Mouse (Mus musculus): Measurements from ENCODE around the gene Pnma5. TPM values are rescaled to one million over a fixed set of nuclear protein-coding genes. Genes with fewer than 3 reads are reported as not detected.

The Pnma5 gene
- polyA plus RNA-seq (2012; rRNA removed; ENCODE audit: low replicate concordance) = not detected in 2 replicates

GRCm38 (mm10) chrX:73037003-73037402 lies at the start of gene Pnma5:
Gene Pnma5, minus strand, starts transcription at chrX:73037103.

GRCm38 (mm10) chrX:73082267-73083055 lies 45.6 kb upstream of the Pnma5 start, which contains the start of gene Xlr4a:
Gene Xlr4a, minus strand, starts transcription at chrX:73082478.

GRCm38 (mm10) chrX:73064415-73064793 lies 27.5 kb upstream of the Pnma5 start, which contains the start of gene Pnma3:
Gene Pnma3, plus strand, starts transcription at chrX:73064787.

GRCm38 (mm10) chrX:72986841-72987519 lies 49.9 kb downstream of the Pnma5 start, which contains the start of gene Zfp185:
Gene Zfp185, plus strand, starts transcription at chrX:72987339.

Other genes starting within 250 kb of the Pnma5 start
- gene Gabrq, start 211.9 kb downstream of the Pnma5 start, polyA plus RNA-seq (2012; rRNA removed; ENCODE audit: low replicate concordance) = 0.06 and 0.19 TPM in 2 replicates
- 2.6 and 9.7 TPM in 2 replicates for gene Cetn2, start 118.7 kb downstream of the Pnma5 start, polyA plus RNA-seq (2012; rRNA removed; ENCODE audit: low replicate concordance)
- 21.6 and 59.0 TPM in 2 replicates for gene Nsdhl, start 118.5 kb downstream of the Pnma5 start, polyA plus RNA-seq (2012; rRNA removed; ENCODE audit: low replicate concordance)
- gene Zfp185, start 49.8 kb downstream of the Pnma5 start, polyA plus RNA-seq (2012; rRNA removed; ENCODE audit: low replicate concordance) = 4.6 and 10.3 TPM in 2 replicates
- gene Pnma3, start 27.7 kb upstream of the Pnma5 start, polyA plus RNA-seq (2012; rRNA removed; ENCODE audit: low replicate concordance) = 0.03 TPM in 1 of 2 replicates, not detected in the other
- gene Xlr4a, start 45.4 kb upstream of the Pnma5 start, polyA plus RNA-seq (2012; rRNA removed; ENCODE audit: low replicate concordance) = 0.19 and 0.62 TPM in 2 replicates
- gene Xlr3a, start 60.0 kb upstream of the Pnma5 start, polyA plus RNA-seq (2012; rRNA removed; ENCODE audit: low replicate concordance) = 0.19 TPM in 1 of 2 replicates, not detected in the other
- 0.07 and 0.17 TPM in 2 replicates for gene Gm14685, start 79.9 kb upstream of the Pnma5 start, polyA plus RNA-seq (2012; rRNA removed; ENCODE audit: low replicate concordance)
- not detected in 2 replicates for gene Xlr5b, start 111.7 kb upstream of the Pnma5 start, polyA plus RNA-seq (2012; rRNA removed; ENCODE audit: low replicate concordance)
- not detected in 2 replicates for gene DXBay18, start 112.3 kb upstream of the Pnma5 start, polyA plus RNA-seq (2012; rRNA removed; ENCODE audit: low replicate concordance)
- gene Spin2d, start 139.9 kb upstream of the Pnma5 start, polyA plus RNA-seq (2012; rRNA removed; ENCODE audit: low replicate concordance) = not detected in 2 replicates
- 0.75 and 3.2 TPM in 2 replicates for gene Xlr3b, start 155.1 kb upstream of the Pnma5 start, polyA plus RNA-seq (2012; rRNA removed; ENCODE audit: low replicate concordance)
- 1.4 and 2.4 TPM in 2 replicates for gene Xlr4b, start 177.2 kb upstream of the Pnma5 start, polyA plus RNA-seq (2012; rRNA removed; ENCODE audit: low replicate concordance)
- gene F8a, start 191.2 kb upstream of the Pnma5 start, polyA plus RNA-seq (2012; rRNA removed; ENCODE audit: low replicate concordance) = 10.8 and 30.5 TPM in 2 replicates
- 0.72 and 1.3 TPM in 2 replicates for gene Xlr4c, start 206.0 kb upstream of the Pnma5 start, polyA plus RNA-seq (2012; rRNA removed; ENCODE audit: low replicate concordance)
- gene Xlr3c, start 228.3 kb upstream of the Pnma5 start, polyA plus RNA-seq (2012; rRNA removed; ENCODE audit: low replicate concordance) = 0.13 TPM in 1 of 2 replicates, not detected in the other

Data from mammary gland, adult 2 months (tissue).